Comparison of ENCODE assay signal across 20 mouse cellular contexts in the genomic region with DNA sequence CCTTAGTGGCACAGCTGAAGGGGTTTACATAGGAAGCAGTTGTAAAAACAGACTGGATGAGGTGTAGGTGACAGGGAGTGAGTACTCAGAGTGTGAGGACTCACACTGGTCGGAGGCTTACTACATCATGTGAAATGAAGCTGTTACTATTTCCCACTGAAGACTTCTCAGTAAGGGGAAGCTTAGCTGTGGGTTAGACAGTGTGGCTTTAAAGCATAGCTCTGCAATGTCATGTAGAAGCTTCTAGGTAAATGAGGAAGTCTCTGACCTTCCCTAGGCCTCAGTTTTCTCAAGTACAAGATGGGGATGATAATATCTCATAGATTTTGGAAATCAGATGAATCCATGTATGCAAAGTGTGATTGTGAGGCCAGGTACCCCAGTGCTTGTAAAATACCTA. TPM values are rescaled to one million over a fixed set of nuclear protein-coding genes. Genes with fewer than 3 reads are reported as not detected.
A peak's percentile ranks its signal among the peaks of the same experiment; 100 is the strongest.
DNase-seq lines count a peak whose midpoint lies in the region; ATAC-seq and TF ChIP-seq lines count a peak whose summit lies in the region.
"Had no signal": no experiment of that assay in that cellular context is flagged by ENCODE, and none has a peak within 500 bp of the region (broad histone marks: within the 10 kb centered on the region; RNA-seq: fewer than 3 reads in every experiment).

No protein-coding gene starts in this region.

- DNase-seq in 416B (ENCODE audit: low read depth): peak; percentile 71
- DNase-seq in G1E (ENCODE audit: low spot score): peak; percentile 22
- DNase-seq in left cerebral cortex, postnatal 4 days: no peak
- no peak for DNase-seq in spleen, postnatal 10 days (ENCODE audit: low spot score in 2 of 2)
- no peak for DNase-seq in kidney, adult 8-10 months
- DNase-seq: adrenal gland, adult 2 months; adrenal gland, postnatal 25 days; cerebellum, adult 18-20 months; cerebellum, adult 9-11 months; cerebellum, postnatal 36 days; gastrocnemius, adult 2 months; gastrocnemius, postnatal 25 days; heart, adult 2 months; heart, postnatal 14 days had no signal

- H3K36me3 ChIP-seq in G1E (replicated peaks): peaks cover 32% of the 10 kb centered on the region
- H3K36me3 ChIP-seq: heart, embryonic 15.5 days; hindbrain, embryonic 15.5 days had no signal

- no peak overlapping the region for H3K4me3 ChIP-seq in G1E (ENCODE audit: low read depth, low read length)
- H3K4me3 ChIP-seq: embryonic facial prominence, embryonic 10.5 days; forebrain, embryonic 13.5 days; gastrocnemius, adult 2 months; heart, adult 2 months; heart, embryonic 15.5 days; hindbrain, embryonic 15.5 days had no signal

- ATAC-seq in G1E (ENCODE audit: extremely low read depth, insufficient number of reproducible peaks, low FRiP score, poor library complexity, severe bottlenecking): 0 out of 2 replicates have a peak, but pooled peaks have one; percentile 54
- peak; percentile 90 for ATAC-seq in granulocyte monocyte progenitor cell, adult 5-6 weeks (replicated peaks; ENCODE audit: poor library complexity, severe bottlenecking)
- ATAC-seq in monocyte, adult 5-6 weeks (replicated peaks; ENCODE audit: insufficient number of reproducible peaks, low FRiP score, low TSS enrichment, poor library complexity, severe bottlenecking): peak; percentile 66
- ATAC-seq: forebrain, embryonic 13.5 days had no signal

- H3K9me3 ChIP-seq in G1E (replicated peaks): no peaks in the 10 kb centered on the region
- H3K9me3 ChIP-seq: embryonic facial prominence, embryonic 10.5 days; forebrain, embryonic 13.5 days; heart, embryonic 15.5 days; hindbrain, embryonic 15.5 days had no signal

- intact Hi-C loops in left cerebral cortex, postnatal 4 days (cut with DNase I): no loop called here

- H3K27me3 ChIP-seq in G1E (ENCODE audit: insufficient read depth, low read length): no peaks in the 10 kb centered on the region
- H3K27me3 ChIP-seq: forebrain, embryonic 13.5 days; heart, embryonic 15.5 days; hindbrain, embryonic 15.5 days had no signal

- peaks cover 24% of the 10 kb centered on the region for H3K4me1 ChIP-seq in G1E (ENCODE audit: insufficient read depth, low read depth, low read length)

- no peak for TF ChIP-seq CTCF in G1E (IDR thresholded peaks at IDR 0.05; ENCODE audit: low read depth, low read length)

RNA-seq across cellular contexts. Expression of gene Rere, which starts 35.1 kb away (rescaled TPM):
- total RNA-seq in G1E (2014; fragmentation: Nextera tagmentation) (154 and 173 TPM in 2 replicates), G1E (2017) (17.4 and 18.6 TPM in 2 replicates)
- 329 and 361 TPM in 2 replicates for polyA plus RNA-seq in G1E (2012)
- total RNA-seq in granulocyte monocyte progenitor cell, adult 5-6 weeks (2014; fragmentation: Nextera tagmentation): 78.8 and 90.6 TPM in 2 replicates
- 11.8 and 22.7 TPM in 2 replicates for total RNA-seq in granulocyte monocyte progenitor cell, adult 5-6 weeks (2017)
- 11.1 to 34.3 TPM (median 14.5 TPM) in 3 replicates for total RNA-seq in monocyte, adult 5-6 weeks (2017)
- 100 to 1,000 TPM in 1 of 2 experiments, 10 to 100 TPM in 1; 98.6 to 106 TPM for total RNA-seq in left cerebral cortex, postnatal 4 days (2021)

Comparison
In these comparisons a context has a peak if more than half of its experiments do, and no peak if none do; other contexts are left out.
1. DNase-seq: peak in 416B (single experiment) and G1E (single experiment); none in left cerebral cortex, postnatal 4 days (single experiment), spleen, postnatal 10 days (0 of 2) and kidney, adult 8-10 months (0 of 2).
2. Peak in every context shown above with its lines, with median percentiles within 50 percentile points of each other: ATAC-seq.